ENCODE assay signal across 8 mouse cellular contexts in genomic region chr3:79285097-79285675, GRCm38 (mm10). TPM values are rescaled to one million over a fixed set of nuclear protein-coding genes. Genes with fewer than 3 reads are reported as not detected.
DNase-seq lines count a peak whose midpoint lies in the region; ATAC-seq and TF ChIP-seq lines count a peak whose summit lies in the region.

No protein-coding gene starts in this region.

- peak; percentile 45 for DNase-seq in cerebellum, adult 11 months
- peak; percentile 39 to 54 for DNase-seq in right cerebral cortex, adult 2 months (ENCODE audit: low spot score in 2 of 2)
- no peak for DNase-seq in right cerebral cortex, postnatal 14 days
- no peak for DNase-seq in testis, postnatal 14 days (ENCODE audit: low spot score)
- DNase-seq in frontal cortex, postnatal 10 days (ENCODE audit: low spot score in 2 of 2), result no peak

- H3K4me1 ChIP-seq in intestine, embryonic 16.5 days (ENCODE audit: control insufficient read depth, insufficient read depth, low read length), result peaks cover 18% of the 10 kb centered on the region

- H3K9me3 ChIP-seq in intestine, embryonic 16.5 days (ENCODE audit: control insufficient read depth, low read length), result no peaks in the 10 kb centered on the region

- H3K9ac ChIP-seq in intestine, embryonic 16.5 days (ENCODE audit: low read depth, low read length), result no peak overlapping the region

- no peaks in the 10 kb centered on the region for H3K27me3 ChIP-seq in intestine, embryonic 16.5 days (replicated peaks; ENCODE audit: control insufficient read depth, insufficient read depth, low read length)
- no peaks in the 10 kb centered on the region for H3K27me3 ChIP-seq in myocyte (ENCODE audit: control insufficient read depth, insufficient read depth, insufficient read length)

- WGBS in intestine, embryonic 16.5 days, result 56% methylated on average over 13 of the region's 13 CpGs

- peaks cover 61% of the 10 kb centered on the region for H3K79me2 ChIP-seq in myocyte (ENCODE audit: control insufficient read depth, insufficient read depth)

- no peaks in the 10 kb centered on the region for H3K36me3 ChIP-seq in intestine, embryonic 16.5 days (ENCODE audit: control insufficient read depth, insufficient read depth, low read length)
- no peaks in the 10 kb centered on the region for H3K36me3 ChIP-seq in myocyte (ENCODE audit: control insufficient read depth, insufficient read depth)

- ATAC-seq in cerebellum, adult (ENCODE audit: insufficient number of reproducible peaks, low FRiP score, low TSS enrichment), result no peak
- ATAC-seq in intestine, embryonic 16.5 days, result no peak

- H3K4me3 ChIP-seq in intestine, embryonic 16.5 days (ENCODE audit: low read length), result peak overlapping the region; percentile 87
- peak overlapping the region; percentile 84 for H3K4me3 ChIP-seq in myocyte

- H3K4me2 ChIP-seq in intestine, embryonic 16.5 days (ENCODE audit: low read depth, low read length), result peak overlapping the region; percentile 72
- peak overlapping the region; percentile 89 for H3K4me2 ChIP-seq in myocyte (ENCODE audit: low read depth)

- peak overlapping the region; percentile 79 for H3ac ChIP-seq in myocyte (ENCODE audit: control insufficient read depth, insufficient read length)

- TF ChIP-seq POLR2A in myocyte (IDR thresholded peaks at IDR 0.05; ENCODE audit: insufficient read length, low read depth), result no peak

- no peak overlapping the region for H3K27ac ChIP-seq in intestine, embryonic 16.5 days (ENCODE audit: low read length)

TF ChIP-seq in myocyte, 11 proteins besides CTCF, POLR2A, EP300 and RAD21:
- TF ChIP-seq REST (IDR thresholded peaks at IDR 0.05; ENCODE audit: insufficient read depth, insufficient read length), result no peak
- TF ChIP-seq POLR2AphosphoS2 (IDR thresholded peaks at IDR 0.05; ENCODE audit: insufficient read length, low read depth), result no peak
- TF ChIP-seq MAX (IDR thresholded peaks at IDR 0.05; ENCODE audit: low read depth), result no peak
- TF ChIP-seq MYOG (IDR thresholded peaks at IDR 0.05; ENCODE audit: control insufficient read depth in 1 of 3, insufficient read depth in 1 of 3, insufficient read length in 2 of 3, low read depth in 2 of 3), result no peak
- TF ChIP-seq SRF (IDR thresholded peaks at IDR 0.05; ENCODE audit: control insufficient read depth, insufficient read length, low read depth), result no peak
- no peak for TF ChIP-seq E2F4 (IDR thresholded peaks at IDR 0.05; ENCODE audit: insufficient read depth)
- no peak for TF ChIP-seq TCF3 (IDR thresholded peaks at IDR 0.05; ENCODE audit: insufficient read length, low read depth)
- TF ChIP-seq TCF12 (IDR thresholded peaks at IDR 0.05; ENCODE audit: insufficient read depth, poor library complexity, severe bottlenecking), result no peak
- TF ChIP-seq MYOD1 (IDR thresholded peaks at IDR 0.05; ENCODE audit: control insufficient read depth in 1 of 3, insufficient read length in 2 of 3, low read depth in 2 of 3), result no peak
- no peak for TF ChIP-seq CEBPB (IDR thresholded peaks at IDR 0.05; ENCODE audit: insufficient read depth, poor library complexity, severe bottlenecking)
- no peak for TF ChIP-seq USF1 (IDR thresholded peaks at IDR 0.05; ENCODE audit: low read depth)
TF ChIP-seq in myocyte: peak in this region for 0.

RNA-seq across cellular contexts. Expression of gene Rapgef2, which starts 1.1 kb away (rescaled TPM):
- 2.2 and 3.0 TPM in 2 replicates for polyA plus RNA-seq in intestine, embryonic 16.5 days (2015; fragmentation: Nextera tagmentation; extraction: Ambion mirVana)
- polyA plus RNA-seq in myocyte (2012; fragmentation: generic; extraction: Trizol), result 5.8 TPM

RNA-seq across cellular contexts. Expression of gene Gm17359, which starts 51.3 kb away (rescaled TPM):
- polyA plus RNA-seq in intestine, embryonic 16.5 days (2015; fragmentation: Nextera tagmentation; extraction: Ambion mirVana), result not detected in 2 replicates
- polyA plus RNA-seq in myocyte (2012; fragmentation: generic; extraction: Trizol), result not detected

Comparison
In these comparisons a context has a peak if more than half of its experiments do, and no peak if none do; other contexts are left out.
1. DNase-seq: peak in cerebellum, adult 11 months (single experiment) and right cerebral cortex, adult 2 months (2 of 2); none in right cerebral cortex, postnatal 14 days (single experiment), testis, postnatal 14 days (single experiment) and frontal cortex, postnatal 10 days (0 of 2).